Mouse (Mus musculus): ENCODE data around the gene Mcm10. TPM values are rescaled to one million over a fixed set of nuclear protein-coding genes. Genes with fewer than 3 reads are reported as not detected.

Mcm10 gene
- polyA plus RNA-seq, 1 experiment from 2014 or later = 29.2 TPM

- no peaks in the 10 kb centered on the region for H3K9me3 ChIP-seq
- no peak overlapping the region for H3K4me3 ChIP-seq
- H3K4me2 ChIP-seq (replicated peaks) = no peak overlapping the region
- H3K36me3 ChIP-seq = no peaks in the 10 kb centered on the region
- ATAC-seq (ENCODE audit: low FRiP score, low read depth) = no peak
- no peak overlapping the region for H3K9ac ChIP-seq
- peaks cover 14% of the 10 kb centered on the region for H3K4me1 ChIP-seq
- H3K27ac ChIP-seq = no peak overlapping the region
- H3K27me3 ChIP-seq = no peaks in the 10 kb centered on the region
- 80% methylated on average over 12 of the region's 12 CpGs for WGBS
Observed at GRCm38 (mm10) chr2:5040281-5041161, 27.9 kb upstream of the Mcm10 start.

GRCm38 (mm10) chr2:5039350-5040170 is 27.0 kb upstream of the Mcm10 start:
- H3K27ac ChIP-seq = no peak overlapping the region
- ATAC-seq (ENCODE audit: low FRiP score, low read depth) = no peak
- WGBS = 71% methylated on average over 13 of the region's 13 CpGs
- H3K36me3 ChIP-seq = no peaks in the 10 kb centered on the region
- H3K9ac ChIP-seq = no peak overlapping the region
- H3K4me1 ChIP-seq = peaks cover 4% of the 10 kb centered on the region; the same call in 1 of the 2 replicates
- no peaks in the 10 kb centered on the region for H3K27me3 ChIP-seq
- H3K4me2 ChIP-seq (replicated peaks) = no peak overlapping the region
- H3K4me3 ChIP-seq = no peak overlapping the region
- no peaks in the 10 kb centered on the region for H3K9me3 ChIP-seq

GRCm38 (mm10) chr2:5038320-5038719 is 25.7 kb upstream of the Mcm10 start:
- no peak overlapping the region for H3K4me3 ChIP-seq
- H3K36me3 ChIP-seq = no peaks in the 10 kb centered on the region
- H3K9ac ChIP-seq = no peak overlapping the region
- 85% methylated on average over 5 of the region's 5 CpGs for WGBS
- H3K9me3 ChIP-seq = no peaks in the 10 kb centered on the region
- no peak for ATAC-seq (ENCODE audit: low FRiP score, low read depth)
- H3K27ac ChIP-seq = no peak overlapping the region
- H3K4me1 ChIP-seq = no peaks in the 10 kb centered on the region
- H3K27me3 ChIP-seq = no peaks in the 10 kb centered on the region
- no peak overlapping the region for H3K4me2 ChIP-seq (replicated peaks)

- WGBS = 70% methylated on average over 3 of the region's 3 CpGs
- Histone ChIP-seq H3K4me1 (no peaks in the 10 kb centered on the region), H3K9me3 (no peaks in the 10 kb centered on the region), H3K27ac (no peak overlapping the region), H3K4me3 (no peak overlapping the region), H3K4me2 (replicated peaks) (no peak overlapping the region), H3K9ac (no peak overlapping the region), H3K36me3 (no peaks in the 10 kb centered on the region), H3K27me3 (no peaks in the 10 kb centered on the region)
- no peak for ATAC-seq (ENCODE audit: low FRiP score, low read depth)
Observed at GRCm38 (mm10) chr2:5037390-5037789, 24.8 kb upstream of the Mcm10 start.

GRCm38 (mm10) chr2:5036411-5037076 is 24.0 kb upstream of the Mcm10 start:
- Histone ChIP-seq H3K4me2 (replicated peaks) (no peak overlapping the region), H3K36me3 (no peaks in the 10 kb centered on the region), H3K27me3 (no peaks in the 10 kb centered on the region), H3K27ac (no peak overlapping the region), H3K4me1 (no peaks in the 10 kb centered on the region), H3K9me3 (no peaks in the 10 kb centered on the region), H3K9ac (no peak overlapping the region), H3K4me3 (no peak overlapping the region)
- no peak for ATAC-seq (ENCODE audit: low FRiP score, low read depth)
- 89% methylated on average over 10 of the region's 10 CpGs for WGBS

- 87% methylated on average over 9 of the region's 9 CpGs for WGBS
- no peak for ATAC-seq (ENCODE audit: low FRiP score, low read depth)
Observed at GRCm38 (mm10) chr2:5035241-5035640, 22.6 kb upstream of the Mcm10 start.

GRCm38 (mm10) chr2:5034801-5035200 is 22.2 kb upstream of the Mcm10 start:
- no peak overlapping the region for H3K9ac ChIP-seq
- ATAC-seq (ENCODE audit: low FRiP score, low read depth) = no peak
- 78% methylated on average over 8 of the region's 8 CpGs for WGBS
- no peak overlapping the region for H3K4me3 ChIP-seq
- no peak overlapping the region for H3K27ac ChIP-seq
- H3K4me1 ChIP-seq = no peaks in the 10 kb centered on the region
- H3K4me2 ChIP-seq (replicated peaks) = no peak overlapping the region
- no peaks in the 10 kb centered on the region for H3K27me3 ChIP-seq
- no peaks in the 10 kb centered on the region for H3K9me3 ChIP-seq
- H3K36me3 ChIP-seq = no peaks in the 10 kb centered on the region

More at GRCm38 (mm10) chr2:5035241-5035640, 22.6 kb upstream of the Mcm10 start:
- H3K27ac ChIP-seq = no peak overlapping the region
- no peaks in the 10 kb centered on the region for H3K4me1 ChIP-seq
- no peak overlapping the region for H3K4me3 ChIP-seq
- H3K4me2 ChIP-seq (replicated peaks) = no peak overlapping the region
- H3K9me3 ChIP-seq = no peaks in the 10 kb centered on the region
- no peaks in the 10 kb centered on the region for H3K27me3 ChIP-seq
- no peaks in the 10 kb centered on the region for H3K36me3 ChIP-seq
- H3K9ac ChIP-seq = no peak overlapping the region

- 77% methylated on average over 13 of the region's 15 CpGs for WGBS
Observed at GRCm38 (mm10) chr2:5033546-5034420, 21.2 kb upstream of the Mcm10 start.

GRCm38 (mm10) chr2:5032665-5033064 is 20.1 kb upstream of the Mcm10 start:
- Histone ChIP-seq H3K4me2 (replicated peaks) (no peak overlapping the region), H3K4me3 (no peak overlapping the region), H3K9me3 (no peaks in the 10 kb centered on the region), H3K27ac (no peak overlapping the region), H3K4me1 (no peaks in the 10 kb centered on the region), H3K36me3 (no peaks in the 10 kb centered on the region), H3K27me3 (no peaks in the 10 kb centered on the region), H3K9ac (no peak overlapping the region)
- no peak for ATAC-seq (ENCODE audit: low FRiP score, low read depth)
- 72% methylated on average over 5 of the region's 5 CpGs for WGBS

More at GRCm38 (mm10) chr2:5033546-5034420, 21.2 kb upstream of the Mcm10 start:
- Histone ChIP-seq H3K36me3 (no peaks in the 10 kb centered on the region), H3K4me2 (replicated peaks) (no peak overlapping the region), H3K9ac (no peak overlapping the region), H3K4me1 (no peaks in the 10 kb centered on the region), H3K27ac (no peak overlapping the region), H3K27me3 (no peaks in the 10 kb centered on the region), H3K4me3 (no peak overlapping the region), H3K9me3 (no peaks in the 10 kb centered on the region)
- no peak for ATAC-seq (ENCODE audit: low FRiP score, low read depth)

- Histone ChIP-seq H3K9me3 (no peaks in the 10 kb centered on the region), H3K4me3 (no peak overlapping the region), H3K9ac (no peak overlapping the region), H3K36me3 (no peaks in the 10 kb centered on the region), H3K4me1 (no peaks in the 10 kb centered on the region), H3K27me3 (no peaks in the 10 kb centered on the region), H3K4me2 (replicated peaks) (no peak overlapping the region), H3K27ac (no peak overlapping the region)
- WGBS = 80% methylated on average over 7 of the region's 7 CpGs
- ATAC-seq (ENCODE audit: low FRiP score, low read depth) = no peak
Observed at GRCm38 (mm10) chr2:5031215-5031614, 18.6 kb upstream of the Mcm10 start.

GRCm38 (mm10) chr2:5029808-5030207 is 17.2 kb upstream of the Mcm10 start:
- WGBS = 87% methylated on average over 4 of the region's 4 CpGs
- Histone ChIP-seq H3K9me3 (peaks cover 3% of the 10 kb centered on the region; the same call in 1 of the 2 replicates), H3K4me3 (no peak overlapping the region), H3K4me2 (replicated peaks) (no peak overlapping the region), H3K27ac (no peak overlapping the region), H3K36me3 (no peaks in the 10 kb centered on the region), H3K27me3 (no peaks in the 10 kb centered on the region), H3K9ac (no peak overlapping the region), H3K4me1 (no peaks in the 10 kb centered on the region)
- no peak for ATAC-seq (ENCODE audit: low FRiP score, low read depth)
